Mouse (Mus musculus): ENCODE measurements at regions not wholly inside any gene's neighbourhood (a gene's known extent, or its start where the extent isn't known, plus 50 kb on each side); places are given as distances from the start of the nearest gene placed in this dataset.

- TF ChIP-seq EP300 (IDR thresholded peaks at IDR 0.05; ENCODE audit: low read depth): no peak
- no peak for TF ChIP-seq CTCF (IDR thresholded peaks at IDR 0.05; ENCODE audit: low read depth)
Measured at GRCm38 (mm10) chr7:113104265-113104664, 103.0 kb upstream of the Arntl start.

All from liver, postnatal 0 days (tissue).